Mouse (Mus musculus): ENCODE results near the gene Gm16440.
"Not testable (repeated sequence)": the region's sequence is repeated elsewhere in the genome, so short reads cannot be mapped to it uniquely, and the experiment has no call there.

Gene Gm16440

GRCm38 (mm10) chr14:6390219-6390618 is at the start of gene Gm16440:
Gene Gm16440 (minus strand): TSS chr14:6390319.
- not testable (repeated sequence) for DNase-seq (ENCODE audit: low read depth, low spot score)

- DNase-seq (ENCODE audit: low read depth, low spot score) = not testable (repeated sequence)
Observed at GRCm38 (mm10) chr14:6426766-6427165, 36.6 kb upstream of the Gm16440 start.

GRCm38 (mm10) chr14:6426353-6426752 is 36.2 kb upstream of the Gm16440 start:
- not testable (repeated sequence) for DNase-seq (ENCODE audit: low read depth, low spot score)

GRCm38 (mm10) chr14:6412382-6412781 is 22.3 kb upstream of the Gm16440 start, which contains the start of gene Gm3591:
Gene Gm3591 (minus strand): TSS chr14:6412482.
- DNase-seq (ENCODE audit: low read depth, low spot score) = not testable (repeated sequence)

- DNase-seq (ENCODE audit: low read depth, low spot score) = not testable (repeated sequence)
Observed at GRCm38 (mm10) chr14:6343578-6343977, 46.5 kb downstream of the Gm16440 start, which contains the start of gene Gm3618. Gene Gm3618 (minus strand): TSS chr14:6343678.

All from mesoderm, embryonic 11.5 days (tissue).